Mouse (Mus musculus) mouse trophoblast stem cell (cell line): ENCODE results near the gene Ift81.

Experiments used
- in situ Hi-C, 2 experiments: fragments of 300-500 bp; cut with MseI, MboI; formaldehyde crosslinking; loops; 2 replicates in 1 of 2; 3 replicates in 1 of 2; pipeline ENCODE4 v1.15.1; 2025

The Ift81 gene

DNA sequence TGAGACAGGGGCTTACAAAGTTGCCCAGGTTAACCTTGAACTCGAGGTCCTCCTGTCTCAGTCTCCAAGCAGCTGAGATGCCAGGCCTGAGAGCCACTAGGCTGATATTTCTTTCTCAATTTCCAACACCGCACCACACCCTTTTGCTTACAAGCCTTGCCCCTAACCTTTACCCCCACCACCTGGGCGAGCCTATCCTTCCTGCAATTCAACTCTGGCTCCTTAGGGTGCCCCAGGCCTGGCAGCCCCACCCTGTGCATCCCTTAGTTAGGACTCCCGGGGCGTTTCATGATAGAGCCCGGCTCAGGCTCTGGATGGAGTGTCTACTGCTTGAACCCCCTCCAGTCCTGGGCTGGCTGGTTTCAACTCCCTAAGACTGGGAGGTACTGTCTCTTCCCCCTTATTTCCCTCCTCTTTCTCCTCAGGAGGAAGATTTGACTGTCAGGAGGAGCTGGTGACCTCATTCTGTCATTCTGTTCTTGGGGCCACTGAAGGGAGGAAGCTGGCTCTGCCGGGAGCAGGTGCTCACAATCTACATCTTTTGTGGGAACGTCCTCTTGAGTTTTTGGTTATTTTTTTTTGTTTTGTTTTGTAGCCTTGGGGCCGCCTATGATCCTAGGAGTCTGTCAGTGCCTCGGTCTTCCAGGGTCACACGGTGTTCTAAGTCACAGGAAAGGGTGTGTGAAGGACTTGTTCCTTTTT, 98.1 kb downstream of the Ift81 start:
- in situ Hi-C loops = no loop called here

DNA sequence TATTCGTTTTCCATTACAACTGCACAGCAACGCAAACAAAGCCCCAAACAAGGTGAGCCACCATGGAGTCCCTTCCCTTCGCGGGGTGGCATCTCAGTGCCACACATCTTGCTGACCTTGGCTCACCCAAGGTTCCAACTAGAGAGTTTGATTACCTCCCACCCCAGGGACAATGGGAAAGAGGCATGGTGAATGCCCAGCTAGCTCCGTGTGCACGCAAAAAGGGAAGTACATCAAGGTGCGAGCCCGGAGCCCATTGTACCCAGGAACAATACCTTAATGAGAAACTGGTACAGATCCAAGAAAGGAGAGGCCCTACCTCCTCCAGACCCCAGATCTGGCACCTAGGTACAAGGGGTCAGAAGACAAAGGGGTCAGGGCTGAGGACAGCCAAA, 100.2 kb downstream of the Ift81 start:
- in situ Hi-C loops = no loop called here

DNA sequence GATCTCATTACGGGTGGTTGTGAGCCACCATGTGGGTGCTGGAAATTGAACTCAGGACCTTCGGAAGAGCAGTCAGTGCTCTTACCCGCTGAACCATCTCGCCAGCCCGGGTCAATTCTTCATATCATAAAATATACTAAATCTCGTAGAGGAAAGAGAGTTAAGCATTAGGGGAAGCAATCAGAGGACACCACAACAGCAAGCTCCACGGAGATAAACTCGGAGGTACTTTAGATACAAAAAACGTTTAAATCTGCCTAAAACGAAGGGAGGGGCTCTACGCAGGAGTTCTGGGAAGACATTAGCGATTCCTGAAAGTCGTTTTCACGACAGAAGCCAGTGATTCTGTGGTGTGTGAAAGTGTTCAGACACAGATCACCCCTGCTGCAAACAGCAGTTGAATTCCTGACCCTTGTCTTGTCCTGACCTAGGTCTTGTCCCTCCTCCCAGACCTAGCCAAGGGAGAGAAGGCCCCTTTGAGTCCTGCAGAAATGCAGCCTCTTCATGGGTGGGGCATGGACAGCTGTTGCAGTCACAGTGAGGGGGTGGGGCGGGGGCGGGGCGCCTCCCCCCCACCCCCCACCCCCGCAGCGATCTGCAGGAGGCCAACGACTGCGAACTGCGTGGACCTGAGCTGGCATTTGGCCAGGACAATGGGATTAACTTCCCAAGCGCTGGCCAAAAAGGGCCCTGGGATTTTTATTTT, 100.7 kb downstream of the Ift81 start:
- in situ Hi-C loops = no loop called here

DNA sequence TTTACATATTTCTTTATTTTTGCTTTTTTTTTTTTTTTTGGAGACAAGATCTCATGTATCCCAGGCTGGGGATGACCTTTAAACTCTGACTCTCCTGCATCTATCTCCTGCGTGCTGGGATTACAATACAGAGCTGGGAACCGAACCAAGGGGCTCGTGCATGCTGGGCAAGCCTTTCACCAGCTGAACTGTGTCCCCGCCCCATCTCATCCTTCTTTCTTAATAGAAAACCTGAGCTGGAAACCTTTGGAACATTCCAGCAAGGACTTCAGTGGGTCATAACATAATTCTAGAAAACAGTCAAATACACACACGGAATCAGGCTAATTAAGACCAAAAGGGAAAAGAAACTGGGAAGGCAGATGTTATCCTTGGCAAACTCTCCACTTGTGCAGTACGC, 102.3 kb downstream of the Ift81 start:
- in situ Hi-C loops = no loop called here

DNA sequence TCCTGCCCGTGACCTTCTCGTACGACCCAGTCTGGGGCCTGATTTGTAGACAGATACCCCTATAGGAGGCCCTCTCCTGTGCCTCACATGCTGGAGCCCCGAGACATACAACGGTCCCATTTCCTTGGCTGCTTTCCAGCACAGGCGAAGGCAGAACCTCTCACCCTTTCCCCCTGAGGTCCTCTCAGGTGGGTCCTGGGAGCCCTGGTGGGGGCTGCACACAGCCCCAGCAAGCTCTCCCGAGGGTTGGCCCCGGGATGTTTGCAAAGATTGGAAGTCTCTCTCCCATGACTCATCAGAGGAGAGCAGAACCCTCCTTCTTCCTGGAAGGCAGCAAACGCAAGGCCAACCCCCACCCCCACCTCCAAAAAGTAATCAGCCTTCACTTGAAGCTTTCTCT, 102.9 kb downstream of the Ift81 start:
- in situ Hi-C loops = no loop called here

DNA sequence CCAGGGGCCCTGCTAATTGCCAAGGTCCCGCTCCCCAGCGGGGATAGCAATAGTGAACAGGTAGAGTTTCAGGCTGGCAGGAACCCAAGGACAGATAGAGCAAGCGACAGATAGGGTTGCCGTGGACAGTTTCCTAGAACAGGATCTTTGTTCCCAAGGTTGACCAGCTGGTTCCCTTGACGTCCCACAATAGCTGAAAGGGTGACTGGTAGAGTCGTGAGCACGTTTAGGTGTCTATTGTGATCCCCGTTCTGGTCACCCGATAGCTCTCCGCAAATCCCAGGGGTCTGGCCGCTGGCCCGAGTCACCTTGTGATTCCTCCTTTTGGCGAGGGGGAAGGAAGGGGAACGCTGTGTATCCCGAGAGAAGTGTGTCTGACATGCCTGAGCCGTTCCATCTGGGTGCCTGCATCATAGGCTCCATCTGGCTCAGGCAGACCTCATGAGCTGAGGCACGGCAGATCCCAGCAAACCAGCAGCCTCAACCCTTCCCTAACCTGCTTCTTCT, 103.6 kb downstream of the Ift81 start:
- in situ Hi-C loops = no loop called here

DNA sequence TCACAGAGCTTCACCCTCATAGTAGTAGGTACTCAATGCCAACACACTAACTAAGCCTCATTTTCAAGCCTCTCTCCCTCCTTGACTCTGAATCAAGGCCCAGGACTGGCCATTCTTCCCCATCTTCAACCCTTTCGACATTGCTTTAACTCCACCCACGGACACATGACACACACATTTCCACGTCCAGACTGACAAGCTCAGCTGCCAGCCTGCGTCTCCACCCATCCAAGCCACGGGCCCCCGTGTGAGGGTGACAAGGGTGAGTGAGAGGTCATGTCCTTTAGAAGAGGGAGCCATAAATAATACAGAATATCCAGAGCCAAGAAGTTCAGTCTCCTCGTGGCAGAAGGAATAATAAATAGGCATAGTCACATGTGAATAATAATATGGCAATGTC, 104.7 kb downstream of the Ift81 start:
- in situ Hi-C loops = no loop called here

DNA sequence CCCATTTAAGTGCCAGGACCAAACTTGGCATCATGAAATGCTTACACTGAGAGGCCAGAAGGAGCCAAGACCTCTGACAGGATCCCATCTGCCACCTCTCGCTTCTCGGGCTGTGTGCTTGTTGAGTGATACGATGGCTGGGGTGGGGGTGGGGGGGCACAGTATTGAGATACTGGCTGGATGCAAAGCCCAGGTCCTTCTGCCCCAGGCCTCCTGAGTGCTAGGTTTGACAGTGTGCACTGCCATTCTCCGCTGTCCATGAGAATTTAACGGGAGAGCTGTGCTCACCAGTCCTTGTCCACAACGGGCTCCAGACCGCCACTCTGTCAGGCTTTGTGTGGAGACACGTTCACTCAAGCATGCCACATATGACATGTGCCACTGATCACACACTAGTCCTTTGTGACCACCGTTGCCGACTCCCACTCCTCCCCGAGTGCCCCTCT, 105.4 kb downstream of the Ift81 start:
- in situ Hi-C loops = no loop called here

DNA sequence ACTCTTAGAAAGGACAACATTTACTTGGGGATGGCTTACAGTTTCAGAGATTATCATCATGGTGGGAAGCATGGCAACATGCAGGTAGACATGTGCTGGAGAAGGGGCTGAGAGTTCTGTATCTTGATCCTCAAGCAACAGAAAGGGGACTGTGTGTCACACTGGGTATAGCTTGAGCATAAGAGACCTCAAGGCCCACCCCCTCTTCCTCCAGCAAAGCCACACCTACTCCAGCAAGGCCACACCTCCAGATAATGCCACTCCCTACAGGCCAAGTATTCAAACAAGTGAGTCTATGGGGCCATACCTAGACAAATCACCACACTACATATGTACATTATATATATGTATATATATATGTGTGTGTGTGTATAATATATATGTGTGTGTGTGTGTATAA, 106.9 kb downstream of the Ift81 start:
- in situ Hi-C loops = no loop called here

DNA sequence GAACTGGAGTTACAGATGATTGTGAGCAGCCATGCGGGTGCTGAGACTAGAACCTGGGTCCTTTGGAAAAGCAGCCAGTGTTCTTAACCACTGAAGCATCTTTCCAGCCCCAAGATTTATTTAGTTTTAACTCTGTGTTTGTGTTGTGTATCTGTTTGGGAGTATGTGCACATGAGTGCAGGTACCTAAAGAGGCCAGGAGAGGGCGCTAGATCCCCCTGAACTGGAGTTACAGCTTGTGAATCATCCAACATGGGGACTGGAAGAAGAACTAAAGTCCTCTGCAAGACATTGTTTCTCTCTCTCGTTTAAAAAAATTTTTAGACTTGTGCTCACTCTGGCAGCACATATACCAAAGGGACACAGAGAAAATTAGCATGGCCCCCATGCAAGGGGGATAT, 107.9 kb downstream of the Ift81 start:
- in situ Hi-C loops = no loop called here

DNA sequence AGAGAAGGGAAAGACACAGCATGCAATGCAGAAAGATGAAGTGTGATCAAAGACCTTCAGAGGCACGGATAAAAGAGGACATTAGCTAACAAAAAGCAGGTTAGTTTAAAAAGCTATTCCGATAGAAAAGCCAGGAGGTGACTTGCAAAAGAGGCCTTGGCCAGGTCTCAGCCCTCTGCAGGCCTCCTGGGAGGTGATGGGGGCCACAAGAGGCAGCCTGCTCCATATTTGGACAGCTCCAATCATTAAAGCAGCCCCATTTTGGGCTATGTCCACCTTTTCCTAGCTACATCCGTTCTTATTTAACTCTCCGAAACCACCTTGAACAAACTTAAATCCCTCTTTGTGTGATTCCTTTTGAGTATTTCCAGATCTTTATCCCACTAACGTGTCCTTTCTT, 108.8 kb downstream of the Ift81 start:
- in situ Hi-C loops = no loop called here

DNA sequence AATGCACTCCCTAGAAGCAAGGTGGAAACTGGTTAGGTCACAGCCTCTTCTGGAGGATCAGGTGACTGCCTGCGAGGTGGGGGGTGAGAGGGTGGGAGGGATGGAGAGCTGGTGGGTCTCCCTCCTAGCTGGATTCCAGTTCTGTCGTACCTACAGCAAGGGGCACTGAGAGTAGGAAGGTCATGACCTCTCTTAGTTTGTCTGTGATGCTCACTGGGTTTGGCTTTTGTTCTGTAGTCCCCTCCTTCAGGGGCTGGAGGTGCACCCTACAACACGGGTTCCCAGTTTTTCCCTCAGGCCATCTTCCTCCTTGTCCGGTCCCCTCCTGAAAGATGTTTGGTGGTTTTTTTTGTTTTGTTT, 110.6 kb downstream of the Ift81 start:
- in situ Hi-C loops = no loop called here

DNA sequence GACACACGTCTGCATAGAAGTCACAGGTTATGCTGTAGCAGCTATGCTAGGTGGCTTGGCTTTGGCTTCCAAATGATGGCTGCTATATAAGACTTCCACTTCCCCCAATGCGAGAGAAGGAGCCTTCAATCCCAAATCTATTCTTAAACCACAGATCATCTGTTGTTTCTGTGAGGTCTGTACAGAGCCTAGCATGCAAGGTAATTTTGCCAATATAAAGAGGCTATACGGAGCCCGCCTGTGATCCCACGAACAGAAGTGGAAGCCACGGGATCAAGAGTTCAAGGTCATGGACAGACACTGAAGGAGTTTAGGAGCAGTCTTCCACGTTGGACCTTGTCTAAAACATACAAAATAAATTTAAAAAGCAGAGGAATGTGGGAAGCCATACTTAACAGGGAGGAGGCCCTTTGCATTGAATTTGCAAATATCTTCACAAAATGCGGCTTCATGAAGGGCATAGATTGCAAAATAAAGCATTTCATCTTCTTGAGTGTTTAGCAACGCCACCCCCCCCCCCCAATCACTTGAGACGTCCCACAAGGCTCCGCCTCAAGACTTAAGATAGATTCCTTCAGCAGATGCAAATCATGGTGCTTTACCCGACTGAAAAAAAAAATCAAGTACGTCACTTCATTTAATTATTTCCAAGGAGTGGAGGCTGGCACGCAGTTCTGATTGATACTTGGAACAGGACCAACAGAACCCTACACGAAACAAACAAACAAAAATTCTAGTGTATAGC, 111.1 kb downstream of the Ift81 start:
- in situ Hi-C loops = no loop called here

DNA sequence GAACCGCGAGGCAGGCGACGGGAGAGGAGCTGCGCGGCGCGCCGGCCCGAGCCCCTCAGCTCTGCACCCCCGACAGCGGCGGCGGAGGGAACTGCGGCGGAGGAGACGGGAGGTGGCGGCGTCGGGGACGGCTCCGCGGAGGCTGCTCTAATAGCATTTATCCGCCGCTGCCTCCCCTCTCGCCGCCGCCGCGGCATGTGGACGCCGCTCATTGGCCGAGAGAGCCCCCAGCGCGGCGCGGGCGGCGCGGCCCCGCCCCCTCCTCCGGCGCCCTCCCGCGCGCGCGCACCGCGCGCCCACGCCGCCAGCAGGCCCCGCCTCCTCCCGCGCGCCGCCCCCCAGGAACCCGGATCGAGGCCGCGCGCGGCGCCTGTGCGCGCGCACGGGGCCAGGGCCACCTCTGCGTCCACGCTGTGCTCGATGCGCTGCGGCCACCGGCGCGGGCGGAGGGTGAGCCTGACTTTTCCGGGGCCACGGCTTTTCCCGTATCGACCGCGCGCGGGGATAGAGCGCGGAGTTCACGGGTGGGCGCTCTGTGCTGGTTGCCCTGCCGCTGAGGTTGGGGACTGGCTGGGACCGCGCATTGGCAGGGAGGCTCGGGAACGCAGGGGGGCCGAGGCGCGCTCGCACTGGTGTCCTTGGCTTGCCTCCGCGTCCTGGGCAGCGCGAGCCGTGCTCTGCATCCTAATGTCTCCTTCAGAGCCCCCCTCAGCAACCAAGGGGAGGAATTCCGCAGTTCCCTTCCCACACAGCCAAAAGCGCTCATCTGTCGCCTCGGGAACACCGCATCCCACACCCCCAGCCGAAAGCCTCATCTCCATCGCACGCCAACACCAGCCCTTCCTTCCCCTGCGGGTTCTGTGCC, 112.0 kb downstream of the Ift81 start, which contains the start of gene Atp2a2:
TSS of gene Atp2a2 (minus strand) at position 149 of the 865 bp plus-strand sequence.
- in situ Hi-C loops = no loop called here

DNA sequence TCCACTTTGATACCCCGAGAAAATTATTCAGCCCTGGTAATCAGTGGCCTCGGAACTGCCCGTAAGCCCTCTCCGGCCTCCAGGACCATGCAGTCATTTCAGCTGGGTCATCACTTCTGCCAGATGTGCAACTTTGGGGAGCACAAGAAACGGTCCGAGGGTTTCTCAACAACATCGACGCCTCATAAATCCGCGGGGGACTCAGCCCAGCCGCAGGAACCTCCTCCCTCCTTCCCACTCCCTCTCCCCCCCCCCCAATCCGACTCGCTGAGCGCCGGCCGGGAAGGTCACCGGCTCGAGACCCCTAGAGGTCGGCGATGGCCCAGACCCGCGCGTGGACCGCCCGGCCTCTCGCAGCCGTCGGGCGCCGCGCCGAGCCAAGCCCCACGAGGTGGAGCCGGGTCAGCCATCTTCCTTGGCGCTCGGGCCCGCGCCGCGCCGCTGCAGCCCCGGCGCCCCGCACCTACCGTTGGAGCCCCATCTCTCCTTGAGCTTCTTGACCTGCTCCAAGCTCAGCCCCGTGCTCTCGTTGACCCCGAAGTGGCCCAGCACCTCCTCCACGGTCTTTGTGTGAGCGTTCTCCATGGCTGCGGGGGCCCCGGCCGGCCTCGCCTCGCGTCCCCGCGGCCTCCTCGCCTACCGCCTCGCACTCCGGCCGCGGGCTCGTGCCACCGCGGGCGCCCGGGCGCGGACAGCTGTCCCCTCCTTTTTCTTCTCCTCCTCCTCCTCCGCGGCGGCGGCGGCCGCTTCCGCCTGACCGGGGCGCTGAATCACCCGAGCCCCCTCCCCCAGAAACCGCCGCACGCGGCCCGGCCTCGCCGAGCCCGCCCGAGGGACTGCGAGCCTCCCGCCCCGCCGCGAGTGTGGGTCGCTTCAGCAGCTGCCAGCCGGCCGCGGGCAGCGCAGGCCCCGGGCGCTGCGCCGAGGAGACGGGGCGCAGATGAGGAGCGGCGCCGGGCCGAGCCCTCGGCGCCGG, 112.9 kb downstream of the Ift81 start:
- in situ Hi-C loops = no loop called here

DNA sequence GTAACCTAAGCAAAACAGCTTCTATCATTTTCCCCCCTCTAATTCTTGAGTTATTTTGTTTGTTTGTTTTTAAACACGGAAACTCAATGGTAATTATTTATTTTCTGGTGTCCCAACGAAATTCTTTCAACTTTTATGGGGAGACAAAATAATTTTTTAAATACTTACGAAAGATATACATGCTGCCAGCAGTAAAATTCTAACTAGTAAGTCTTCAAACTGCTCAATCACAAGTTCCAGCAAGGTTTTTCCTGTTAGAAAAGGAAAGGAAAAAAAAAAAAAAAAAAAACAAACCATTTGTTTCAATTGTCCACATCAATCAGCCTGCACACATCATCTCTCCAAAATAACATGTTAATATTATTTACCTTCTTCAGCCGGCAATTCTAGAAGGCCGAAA, 113.8 kb downstream of the Ift81 start:
- in situ Hi-C loops = no loop called here
